Mouse (Mus musculus): ENCODE data around the gene Psd4. TPM values are rescaled to one million over a fixed set of nuclear protein-coding genes. Genes with fewer than 3 reads are reported as not detected.

The Psd4 gene
- total and polyA plus RNA-seq, 2 experiments from 2014 or later, result 0.34 to 1.00 TPM

GRCm38 (mm10) chr2:24405345-24406012 is 38.1 kb downstream of the Psd4 start:
- Histone ChIP-seq H3K4me3 (ENCODE audit: low read depth, low read length) (peak overlapping the region; percentile 25), H3K27ac (ENCODE audit: low read depth, low read length) (no peak overlapping the region), H3K36me3 (ENCODE audit: insufficient read depth) (no peaks in the 10 kb centered on the region), H3K9me3 (ENCODE audit: low read length) (no peaks in the 10 kb centered on the region), H3K4me1 (ENCODE audit: insufficient read depth) (no peaks in the 10 kb centered on the region), H3K27me3 (ENCODE audit: insufficient read depth, low read length) (no peaks in the 10 kb centered on the region), H3K4me2 (ENCODE audit: low read depth) (peak overlapping the region; percentile 47), H3K9ac (0 out of 2 replicates have a peak overlapping the region, but pooled peaks have one; percentile 33)
- peak; percentile 70 for DNase-seq
- peak; percentile 79 for TF ChIP-seq CTCF (IDR thresholded peaks at IDR 0.05; ENCODE audit: low read depth)
- 12% methylated on average over 23 of the region's 23 CpGs for WGBS
- ATAC-seq, result peak; percentile 76

GRCm38 (mm10) chr2:24407701-24408485 is 40.5 kb downstream of the Psd4 start:
- Histone ChIP-seq H3K4me3 (ENCODE audit: low read depth, low read length) (no peak overlapping the region), H3K4me1 (ENCODE audit: insufficient read depth) (no peaks in the 10 kb centered on the region), H3K27ac (ENCODE audit: low read depth, low read length) (no peak overlapping the region), H3K9ac (no peak overlapping the region), H3K36me3 (ENCODE audit: insufficient read depth) (no peaks in the 10 kb centered on the region), H3K4me2 (ENCODE audit: low read depth) (no peak overlapping the region), H3K27me3 (ENCODE audit: insufficient read depth, low read length) (no peaks in the 10 kb centered on the region), H3K9me3 (ENCODE audit: low read length) (no peaks in the 10 kb centered on the region)
- no peak for TF ChIP-seq CTCF (IDR thresholded peaks at IDR 0.05; ENCODE audit: low read depth)
- WGBS, result 6% methylated on average over 4 of the region's 4 CpGs
- ATAC-seq (peak; percentile 38), DNase-seq (peak; percentile 13)

GRCm38 (mm10) chr2:24409166-24409565 is 41.8 kb downstream of the Psd4 start:
- H3K27ac ChIP-seq (ENCODE audit: low read depth, low read length), result no peak overlapping the region
- no peaks in the 10 kb centered on the region for H3K4me1 ChIP-seq (ENCODE audit: insufficient read depth)
- H3K9ac ChIP-seq, result no peak overlapping the region
- WGBS, result 6% methylated on average over 2 of the region's 2 CpGs
- no peaks in the 10 kb centered on the region for H3K9me3 ChIP-seq (ENCODE audit: low read length)
- peak; percentile 63 for ATAC-seq
- DNase-seq, result peak; percentile 72
- H3K4me2 ChIP-seq (ENCODE audit: low read depth), result no peak overlapping the region
- H3K27me3 ChIP-seq (ENCODE audit: insufficient read depth, low read length), result no peaks in the 10 kb centered on the region
- TF ChIP-seq CTCF (IDR thresholded peaks at IDR 0.05; ENCODE audit: low read depth), result peak; percentile 95
- no peak overlapping the region for H3K4me3 ChIP-seq (ENCODE audit: low read depth, low read length)
- no peaks in the 10 kb centered on the region for H3K36me3 ChIP-seq (ENCODE audit: insufficient read depth)

GRCm38 (mm10) chr2:24413172-24413571 is 45.8 kb downstream of the Psd4 start:
- Histone ChIP-seq H3K36me3 (ENCODE audit: insufficient read depth) (no peaks in the 10 kb centered on the region), H3K27me3 (ENCODE audit: insufficient read depth, low read length) (no peaks in the 10 kb centered on the region), H3K9ac (no peak overlapping the region), H3K4me2 (ENCODE audit: low read depth) (no peak overlapping the region), H3K4me1 (ENCODE audit: insufficient read depth) (no peaks in the 10 kb centered on the region), H3K27ac (ENCODE audit: low read depth, low read length) (no peak overlapping the region), H3K9me3 (ENCODE audit: low read length) (no peaks in the 10 kb centered on the region), H3K4me3 (ENCODE audit: low read depth, low read length) (no peak overlapping the region)
- DNase-seq, result no peak
- no peak for TF ChIP-seq CTCF (IDR thresholded peaks at IDR 0.05; ENCODE audit: low read depth)
- WGBS, result 69% methylated on average over 3 of the region's 3 CpGs
- ATAC-seq, result no peak

GRCm38 (mm10) chr2:24413677-24414076 is 46.3 kb downstream of the Psd4 start:
- Histone ChIP-seq H3K27ac (ENCODE audit: low read depth, low read length) (no peak overlapping the region), H3K4me1 (ENCODE audit: insufficient read depth) (no peaks in the 10 kb centered on the region), H3K4me2 (ENCODE audit: low read depth) (no peak overlapping the region), H3K9ac (no peak overlapping the region), H3K4me3 (ENCODE audit: low read depth, low read length) (no peak overlapping the region), H3K36me3 (ENCODE audit: insufficient read depth) (no peaks in the 10 kb centered on the region), H3K9me3 (ENCODE audit: low read length) (no peaks in the 10 kb centered on the region), H3K27me3 (ENCODE audit: insufficient read depth, low read length) (no peaks in the 10 kb centered on the region)
- DNase-seq (no peak), ATAC-seq (no peak)
- no peak for TF ChIP-seq CTCF (IDR thresholded peaks at IDR 0.05; ENCODE audit: low read depth)
- 73% methylated on average over 4 of the region's 4 CpGs for WGBS

GRCm38 (mm10) chr2:24416668-24417067 is 49.3 kb downstream of the Psd4 start:
- TF ChIP-seq CTCF (IDR thresholded peaks at IDR 0.05; ENCODE audit: low read depth), result no peak
- WGBS, result 5% methylated on average over 9 of the region's 9 CpGs
- Histone ChIP-seq H3K4me3 (ENCODE audit: low read depth, low read length) (no peak overlapping the region), H3K36me3 (ENCODE audit: insufficient read depth) (no peaks in the 10 kb centered on the region), H3K27ac (ENCODE audit: low read depth, low read length) (no peak overlapping the region), H3K4me2 (ENCODE audit: low read depth) (no peak overlapping the region), H3K27me3 (ENCODE audit: insufficient read depth, low read length) (no peaks in the 10 kb centered on the region), H3K9me3 (ENCODE audit: low read length) (no peaks in the 10 kb centered on the region), H3K9ac (no peak overlapping the region), H3K4me1 (ENCODE audit: insufficient read depth) (no peaks in the 10 kb centered on the region)
- ATAC-seq (peak; percentile 82), DNase-seq (peak; percentile 13)

- no peak overlapping the region for H3K27ac ChIP-seq (ENCODE audit: low read depth, low read length)
- no peaks in the 10 kb centered on the region for H3K4me1 ChIP-seq (ENCODE audit: insufficient read depth)
- 14% methylated on average over 2 of the region's 2 CpGs for WGBS
- no peaks in the 10 kb centered on the region for H3K27me3 ChIP-seq (ENCODE audit: insufficient read depth, low read length)
- no peak overlapping the region for H3K4me3 ChIP-seq (ENCODE audit: low read depth, low read length)
- no peak for TF ChIP-seq CTCF (IDR thresholded peaks at IDR 0.05; ENCODE audit: low read depth)
- no peak overlapping the region for H3K4me2 ChIP-seq (ENCODE audit: low read depth)
- no peak for DNase-seq
- 0 out of 2 replicates have a peak, but pooled peaks have one; percentile 23 for ATAC-seq
- no peaks in the 10 kb centered on the region for H3K9me3 ChIP-seq (ENCODE audit: low read length)
- H3K36me3 ChIP-seq (ENCODE audit: insufficient read depth), result no peaks in the 10 kb centered on the region
- H3K9ac ChIP-seq, result no peak overlapping the region
Measured at GRCm38 (mm10) chr2:24417106-24417505, 49.7 kb downstream of the Psd4 start.

Measured in forebrain, postnatal 0 days (tissue).